Mouse (Mus musculus) limb, embryonic 11.5 days (tissue): ENCODE data around the gene Olfr1249. TPM values are rescaled to one million over a fixed set of nuclear protein-coding genes. Genes with fewer than 3 reads are reported as not detected.
"Not testable (repeated sequence)": the region's sequence is repeated elsewhere in the genome, so short reads cannot be mapped to it uniquely, and the experiment has no call there.

Experiments used
- ATAC-seq: fragments of 200-750 bp; cut with Nextera tagmentation; 2 replicates; pipeline ENCODE4 v1.8.0; 2017; ENCODE audit warnings: low read depth; ENCODE audit not compliant: insufficient number of reproducible peaks, low FRiP score, low TSS enrichment
- DNase-seq: peaks from one replicate; pipeline ENCODE4 v3.0.0-alpha.2; 2015; ENCODE audit warnings: low spot score
- H3K27ac ChIP-seq: fragments of 300-500 bp; sonication (generic); replicated peaks from 2 replicates; pipeline ENCODE4 v1.5.1; 2014; ENCODE audit warnings: low read depth, mild to moderate bottlenecking, low read length
- H3K27me3 ChIP-seq: fragments of 300-500 bp; sonication (generic); 2 replicates; pipeline ENCODE4 v1.6.1; 2014; ENCODE audit warnings: mild to moderate bottlenecking, low read length, mixed read lengths; ENCODE audit not compliant: control insufficient read depth, insufficient read depth
- H3K36me3 ChIP-seq: fragments of 300-500 bp; sonication (generic); 2 replicates; pipeline ENCODE4 v1.6.1; 2014; ENCODE audit warnings: mild to moderate bottlenecking, low read length, moderate library complexity, mixed read lengths; ENCODE audit not compliant: control insufficient read depth, insufficient read depth
- H3K4me1 ChIP-seq: fragments of 300-500 bp; sonication (generic); 2 replicates; pipeline ENCODE4 v1.6.1; 2014; ENCODE audit warnings: low read length, mixed read lengths; ENCODE audit not compliant: control insufficient read depth, insufficient read depth
- H3K4me2 ChIP-seq: fragments of 300-500 bp; sonication (generic); 2 replicates; pipeline ENCODE4 v1.6.1; 2014; ENCODE audit warnings: low read depth, mild to moderate bottlenecking, moderate library complexity; ENCODE audit not compliant: severe bottlenecking
- H3K4me3 ChIP-seq: fragments of 300-500 bp; sonication (generic); 2 replicates; pipeline ENCODE4 v1.5.1; 2014; ENCODE audit warnings: low read depth, low read length
- H3K9ac ChIP-seq: fragments of 300-500 bp; sonication (generic); 2 replicates; pipeline ENCODE4 v1.6.1; 2014; ENCODE audit warnings: mild to moderate bottlenecking, low read length
- H3K9me3 ChIP-seq: fragments of 300-500 bp; sonication (generic); 2 replicates; pipeline ENCODE4 v1.6.1; 2016; ENCODE audit warnings: low read length; ENCODE audit not compliant: control insufficient read depth
- WGBS: fragments of 180-500 bp; shearing (Covaris S2); extraction: QIAGEN DNeasy Blood & Tissue Kit; methylation state at CpG from one replicate; pipeline ENCODE4 v1.1.7; 2014; 5-methylcytosine and 5-hydroxymethylcytosine counted together
- polyA plus RNA-seq: library from polyadenylated mRNA; unstranded; fragments of >200 nt; fragmentation: Nextera tagmentation; extraction: Ambion mirVana; gene quantifications from 2 replicates; pipeline ENCODE4 v1.2.1, GENCODE M21; 2014

The Olfr1249 gene
- polyA plus RNA-seq: not detected in 2 replicates

DNA sequence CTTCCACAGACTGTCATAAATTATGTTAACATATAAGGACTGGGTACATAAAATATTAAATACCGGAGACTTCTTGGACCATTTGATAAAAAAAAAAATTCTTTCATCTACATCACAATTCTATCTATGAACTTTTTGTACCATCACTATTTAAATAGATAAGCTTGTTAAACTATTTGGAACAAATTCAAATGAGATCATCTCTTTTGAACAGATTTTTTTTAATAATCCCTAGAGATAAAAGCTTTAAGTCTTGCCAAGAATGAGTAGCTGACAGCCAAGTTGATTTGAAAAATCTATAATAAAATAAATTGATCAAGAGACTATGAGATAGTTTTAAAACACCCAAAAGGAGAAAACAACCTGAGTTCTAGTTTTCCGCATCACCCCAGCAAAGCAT is at the start of gene Olfr1249:
Gene Olfr1249, minus strand, starts transcription at position 101 of the 400 bp plus-strand sequence.
- H3K27ac ChIP-seq: no peak within 1 kb of the TSS
- 91% methylated on average over 2 of the region's 2 CpGs for WGBS
- H3K36me3 ChIP-seq: no peaks in the 10 kb centered on the region
- no peaks in the 10 kb centered on the region for H3K27me3 ChIP-seq
- H3K4me1 ChIP-seq: no peaks in the 10 kb centered on the region
- ATAC-seq (no peak), DNase-seq (no peak)
- H3K9ac ChIP-seq: no peak within 1 kb of the TSS
- H3K9me3 ChIP-seq: no peaks in the 10 kb centered on the region
- H3K4me2 ChIP-seq: no peak within 1 kb of the TSS
- no peak within 1 kb of the TSS for H3K4me3 ChIP-seq

DNA sequence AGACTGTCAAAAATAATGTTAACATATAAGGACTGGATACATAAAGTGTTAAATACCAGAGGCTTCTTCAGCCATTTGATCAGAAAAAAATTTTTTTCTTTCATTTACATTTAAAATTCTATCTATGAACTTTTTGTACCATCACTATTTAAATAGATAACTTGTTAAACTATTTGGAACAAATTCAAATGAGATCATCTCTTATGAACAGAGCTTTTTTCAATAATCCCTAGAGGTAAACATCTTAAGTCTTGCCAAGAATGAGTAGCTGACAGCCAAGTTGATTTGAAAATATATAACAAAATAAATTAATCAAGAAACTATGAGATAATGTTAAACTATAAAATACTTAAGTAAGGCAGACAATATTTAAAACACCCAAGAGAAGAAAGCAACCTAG is 37.1 kb upstream of the Olfr1249 start, which contains the start of gene Olfr1251:
Gene Olfr1251, minus strand, starts transcription at position 101 of the 400 bp plus-strand sequence.
- no peak within 1 kb of the TSS for H3K4me3 ChIP-seq
- H3K36me3 ChIP-seq: no peaks in the 10 kb centered on the region
- no peak within 1 kb of the TSS for H3K4me2 ChIP-seq
- ATAC-seq (no peak), DNase-seq (no peak)
- no peaks in the 10 kb centered on the region for H3K4me1 ChIP-seq
- no peak within 1 kb of the TSS for H3K9ac ChIP-seq
- H3K27ac ChIP-seq: no peak within 1 kb of the TSS
- H3K9me3 ChIP-seq: no peaks in the 10 kb centered on the region
- H3K27me3 ChIP-seq: no peaks in the 10 kb centered on the region

DNA sequence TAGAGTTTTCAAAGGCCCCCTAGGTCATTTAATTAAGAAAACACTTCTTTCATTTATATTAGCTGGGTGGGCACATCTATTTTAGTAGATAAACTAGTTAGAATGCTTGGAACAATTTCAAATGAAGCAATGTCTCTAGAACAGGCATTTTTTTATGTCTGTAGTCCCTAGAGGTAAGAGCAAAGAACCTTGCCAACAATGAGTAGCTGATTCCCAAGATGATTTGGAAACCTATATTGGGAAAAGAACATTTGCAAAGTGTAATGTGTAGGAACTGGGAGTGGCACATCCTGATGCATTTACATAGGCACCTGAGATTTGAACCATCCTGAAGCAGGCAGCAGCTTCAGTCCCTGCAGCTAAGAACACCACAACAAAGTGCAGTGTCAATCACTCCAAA is 26.6 kb upstream of the Olfr1249 start, which contains the start of gene Olfr1250:
Gene Olfr1250, minus strand, starts transcription at position 101 of the 400 bp plus-strand sequence.
- Histone ChIP-seq H3K27ac (no peak within 1 kb of the TSS), H3K4me2 (no peak within 1 kb of the TSS), H3K9ac (no peak within 1 kb of the TSS), H3K27me3 (no peaks in the 10 kb centered on the region), H3K4me1 (no peaks in the 10 kb centered on the region), H3K36me3 (no peaks in the 10 kb centered on the region), H3K4me3 (no peak within 1 kb of the TSS), H3K9me3 (no peaks in the 10 kb centered on the region)
- ATAC-seq (no peak), DNase-seq (no peak)

DNA sequence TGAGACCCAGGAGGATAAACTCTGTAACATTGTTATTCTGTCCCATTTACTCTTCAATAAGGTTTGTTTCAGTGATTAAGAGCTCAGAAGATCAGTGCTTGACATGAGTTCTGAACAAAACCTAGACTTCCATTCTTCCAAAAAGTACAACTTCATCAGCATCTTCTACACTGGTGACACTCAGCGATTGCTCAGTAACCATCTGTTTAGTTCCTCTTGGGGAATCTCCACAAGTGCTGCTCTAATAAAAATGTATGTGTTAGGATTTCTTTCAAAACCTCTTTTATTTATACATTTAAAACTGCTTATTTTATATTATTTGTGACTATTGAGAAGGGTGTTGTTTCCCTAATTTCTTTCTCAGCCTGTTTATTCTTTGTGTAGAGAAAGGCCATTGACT is 16.6 kb downstream of the Olfr1249 start, which contains the start of gene Olfr1248:
Gene Olfr1248, minus strand, starts transcription at position 101 of the 400 bp plus-strand sequence.
- not testable (repeated sequence) for DNase-seq, H3K27me3 ChIP-seq, ATAC-seq, H3K9me3 ChIP-seq, H3K36me3 ChIP-seq, H3K27ac ChIP-seq, H3K4me3 ChIP-seq, H3K4me2 ChIP-seq, H3K9ac ChIP-seq, H3K4me1 ChIP-seq
- WGBS: 98% methylated on average over 1 of the region's 1 CpGs

DNA sequence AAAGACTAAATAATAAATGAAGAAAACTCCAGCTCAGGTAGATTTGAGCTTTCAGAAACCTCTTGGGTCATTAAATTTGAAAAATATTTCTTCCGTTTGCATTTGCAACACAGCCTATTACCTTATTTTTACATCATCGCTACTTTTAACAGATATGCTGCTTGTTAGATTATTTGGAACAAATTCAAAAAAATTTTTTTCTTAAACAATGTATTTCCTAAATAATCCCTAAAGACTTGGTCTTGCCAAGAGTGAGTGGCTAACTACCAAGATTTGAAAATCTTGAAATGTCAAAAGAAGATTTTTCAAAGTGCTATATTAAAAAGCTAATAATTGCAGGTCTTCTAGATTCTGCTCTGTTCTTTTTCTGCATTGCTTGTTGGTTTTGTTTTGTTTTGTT is 20.8 kb downstream of the Olfr1249 start, which contains the start of gene Olfr1247:
Gene Olfr1247, minus strand, starts transcription at position 101 of the 400 bp plus-strand sequence.
- DNase-seq (no peak), ATAC-seq (no peak)
- Histone ChIP-seq H3K4me1 (no peaks in the 10 kb centered on the region), H3K9me3 (no peaks in the 10 kb centered on the region), H3K9ac (no peak within 1 kb of the TSS), H3K4me3 (no peak within 1 kb of the TSS), H3K4me2 (no peak within 1 kb of the TSS), H3K27ac (no peak within 1 kb of the TSS), H3K27me3 (no peaks in the 10 kb centered on the region), H3K36me3 (no peaks in the 10 kb centered on the region)
- 92% methylated on average over 2 of the region's 2 CpGs for WGBS

DNA sequence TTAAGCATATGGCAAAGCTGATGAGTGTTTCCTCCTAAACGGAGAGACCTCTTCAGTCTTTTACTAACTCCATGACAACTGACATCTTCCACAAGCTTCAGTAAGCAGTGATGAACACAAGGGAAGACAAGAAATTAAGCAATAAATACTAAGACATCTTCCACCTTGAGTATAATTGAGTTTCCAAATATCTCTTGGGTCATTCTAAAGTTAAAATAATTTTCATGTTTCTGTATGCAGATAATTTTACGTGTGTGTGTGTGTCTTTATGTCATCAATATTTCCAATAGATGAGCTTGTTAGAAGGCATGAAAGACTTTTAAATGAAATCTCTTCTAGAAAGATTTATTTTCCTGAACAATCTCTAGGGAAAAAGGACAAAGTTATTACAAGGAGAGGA is 41.7 kb downstream of the Olfr1249 start, which contains the start of gene Olfr1246:
Gene Olfr1246, minus strand, starts transcription at position 101 of the 400 bp plus-strand sequence.
- no peaks in the 10 kb centered on the region for H3K27me3 ChIP-seq
- H3K4me2 ChIP-seq: no peak within 1 kb of the TSS
- H3K9me3 ChIP-seq: no peaks in the 10 kb centered on the region
- no peaks in the 10 kb centered on the region for H3K4me1 ChIP-seq
- H3K36me3 ChIP-seq: no peaks in the 10 kb centered on the region
- no peak for DNase-seq
- no peak within 1 kb of the TSS for H3K27ac ChIP-seq
- ATAC-seq: no peak
- H3K9ac ChIP-seq: no peak within 1 kb of the TSS
- no peak within 1 kb of the TSS for H3K4me3 ChIP-seq
- WGBS: 78% methylated on average over 2 of the region's 2 CpGs

Other genes starting within 250 kb of the Olfr1249 start
- gene Olfr1238, start 225.3 kb downstream of the Olfr1249 start, polyA plus RNA-seq: not detected in 2 replicates
- gene Olfr1239, start 214.6 kb downstream of the Olfr1249 start, polyA plus RNA-seq: not detected in 2 replicates
- not detected in 2 replicates for gene Olfr1240, start 192.0 kb downstream of the Olfr1249 start, polyA plus RNA-seq
- not detected in 2 replicates for gene Olfr1241, start 147.9 kb downstream of the Olfr1249 start, polyA plus RNA-seq
- gene Olfr1242, start 136.6 kb downstream of the Olfr1249 start, polyA plus RNA-seq: not detected in 2 replicates
- gene Olfr1243, start 103.5 kb downstream of the Olfr1249 start, polyA plus RNA-seq: not detected in 2 replicates
- not detected in 2 replicates for gene Olfr1245, start 56.5 kb downstream of the Olfr1249 start, polyA plus RNA-seq
- not detected in 2 replicates for gene Olfr1246, start 41.8 kb downstream of the Olfr1249 start, polyA plus RNA-seq
- not detected in 2 replicates for gene Olfr1247, start 20.9 kb downstream of the Olfr1249 start, polyA plus RNA-seq
- not detected in 2 replicates for gene Olfr1248, start 16.7 kb downstream of the Olfr1249 start, polyA plus RNA-seq
- not detected in 2 replicates for gene Olfr1250, start 26.5 kb upstream of the Olfr1249 start, polyA plus RNA-seq
- gene Olfr1251, start 37.0 kb upstream of the Olfr1249 start, polyA plus RNA-seq: not detected in 2 replicates
- gene Olfr1252, start 90.0 kb upstream of the Olfr1249 start, polyA plus RNA-seq: not detected in 2 replicates
- not detected in 2 replicates for gene Olfr1253, start 122.1 kb upstream of the Olfr1249 start, polyA plus RNA-seq
- not detected in 2 replicates for gene Olfr1254, start 158.6 kb upstream of the Olfr1249 start, polyA plus RNA-seq
- gene Olfr1255, start 177.1 kb upstream of the Olfr1249 start, polyA plus RNA-seq: not detected in 2 replicates
- not detected in 2 replicates for gene Olfr1256, start 206.6 kb upstream of the Olfr1249 start, polyA plus RNA-seq
- gene Olfr48, start 213.2 kb upstream of the Olfr1249 start, polyA plus RNA-seq: not detected in 2 replicates
- gene Olfr1257, start 243.5 kb upstream of the Olfr1249 start, polyA plus RNA-seq: not detected in 2 replicates